Mouse (Mus musculus): ENCODE results near the gene Prx. TPM values are rescaled to one million over a fixed set of nuclear protein-coding genes. Genes with fewer than 3 reads are reported as not detected.
A peak's percentile ranks its signal among the peaks of the same experiment; 100 is the strongest.
"Not testable (repeated sequence)": the region's sequence is repeated elsewhere in the genome, so short reads cannot be mapped to it uniquely, and the experiment has no call there.

Prx gene
- polyA plus RNA-seq, 3 experiments from 2014 or later: 0.24 to 0.52 (median 0.30) TPM

- ATAC-seq: no peak
Observed at GRCm38 (mm10) chr7:27486102-27486769, 12.9 kb upstream of the Prx start.

GRCm38 (mm10) chr7:27486770-27487697, 12.1 kb upstream of the Prx start, which contains the start of gene Sertad1:
TSS of gene Sertad1 (plus strand) at chr7:27486910.
- peak; percentile 82 for ATAC-seq

- no peak for ATAC-seq
Observed at GRCm38 (mm10) chr7:27487740-27488268, 11.3 kb upstream of the Prx start.

- ATAC-seq: no peak
Observed at GRCm38 (mm10) chr7:27489270-27489869, 9.8 kb upstream of the Prx start.

GRCm38 (mm10) chr7:27490227-27490542, 8.9 kb upstream of the Prx start:
- ATAC-seq: no peak

- peak; percentile 42 for ATAC-seq
Observed at GRCm38 (mm10) chr7:27490543-27491329, 8.4 kb upstream of the Prx start.

- no peak for ATAC-seq
Observed at GRCm38 (mm10) chr7:27491856-27492255, 7.3 kb upstream of the Prx start.

- no peak for ATAC-seq
Observed at GRCm38 (mm10) chr7:27493022-27493421, 6.1 kb upstream of the Prx start.

GRCm38 (mm10) chr7:27493450-27493849, 5.7 kb upstream of the Prx start:
- ATAC-seq: no peak

GRCm38 (mm10) chr7:27494659-27495367, 4.3 kb upstream of the Prx start:
- not testable (repeated sequence) for ATAC-seq

GRCm38 (mm10) chr7:27501620-27502019, 2.5 kb downstream of the Prx start:
- ATAC-seq: no peak

- ATAC-seq: no peak
Observed at GRCm38 (mm10) chr7:27506765-27507370, 7.7 kb downstream of the Prx start.

- ATAC-seq: peak; percentile 87
Observed at GRCm38 (mm10) chr7:27507711-27508647, 8.9 kb downstream of the Prx start.

GRCm38 (mm10) chr7:27508648-27509005, 9.5 kb downstream of the Prx start:
- ATAC-seq: peak; percentile 73

- no peak for ATAC-seq
Observed at GRCm38 (mm10) chr7:27510809-27511208, 11.7 kb downstream of the Prx start.

GRCm38 (mm10) chr7:27514961-27515360, 15.8 kb downstream of the Prx start:
- no peak for ATAC-seq

GRCm38 (mm10) chr7:27518314-27518713, 19.2 kb downstream of the Prx start:
- no peak for ATAC-seq

GRCm38 (mm10) chr7:27520104-27520503, 21.0 kb downstream of the Prx start:
- no peak for ATAC-seq

GRCm38 (mm10) chr7:27520599-27520998, 21.5 kb downstream of the Prx start:
- no peak for ATAC-seq

GRCm38 (mm10) chr7:27522967-27523366, 23.8 kb downstream of the Prx start, which contains the start of gene Hipk4:
TSS of gene Hipk4 (plus strand) at chr7:27523267.
- ATAC-seq: no peak
